Mouse (Mus musculus) E14TG2a.4 (cell line): ENCODE results near the gene Aoc1.

Experiments
- H3K27me3 ChIP-seq: 2 replicates; pipeline ENCODE4 v1.6.1; 2014; ENCODE audit warnings: low read length, control low read depth; ENCODE audit not compliant: insufficient read depth
- H3K36me3 ChIP-seq: 2 replicates; pipeline ENCODE4 v1.6.1; 2014; ENCODE audit warnings: low read length, control low read depth; ENCODE audit not compliant: insufficient read depth
- H3K4me1 ChIP-seq: replicated peaks from 2 replicates; pipeline ENCODE4 v1.6.1; 2014; ENCODE audit warnings: low read depth, low read length, control low read depth
- H3K4me3 ChIP-seq: replicated peaks from 2 replicates; pipeline ENCODE4 v1.5.1; 2014; ENCODE audit warnings: mild to moderate bottlenecking, low read length
- H3K9me3 ChIP-seq: 2 replicates; pipeline ENCODE4 v1.6.1; 2014; ENCODE audit warnings: low read length, control low read depth
- CTCF ChIP-seq: conservative IDR thresholded peaks from 2 replicates; pipeline ENCODE4 v1.5.1; 2014; ENCODE audit warnings: low read length
- NANOG ChIP-seq: IDR thresholded peaks from 2 replicates; pipeline ENCODE4 v1.6.1; 2014; ENCODE audit warnings: borderline replicate concordance, low read length, mixed read lengths
- POU5F1 ChIP-seq: IDR thresholded peaks from 2 replicates; pipeline ENCODE4 v1.6.1; 2014; ENCODE audit warnings: low read length, borderline replicate concordance

The Aoc1 gene

DNA sequence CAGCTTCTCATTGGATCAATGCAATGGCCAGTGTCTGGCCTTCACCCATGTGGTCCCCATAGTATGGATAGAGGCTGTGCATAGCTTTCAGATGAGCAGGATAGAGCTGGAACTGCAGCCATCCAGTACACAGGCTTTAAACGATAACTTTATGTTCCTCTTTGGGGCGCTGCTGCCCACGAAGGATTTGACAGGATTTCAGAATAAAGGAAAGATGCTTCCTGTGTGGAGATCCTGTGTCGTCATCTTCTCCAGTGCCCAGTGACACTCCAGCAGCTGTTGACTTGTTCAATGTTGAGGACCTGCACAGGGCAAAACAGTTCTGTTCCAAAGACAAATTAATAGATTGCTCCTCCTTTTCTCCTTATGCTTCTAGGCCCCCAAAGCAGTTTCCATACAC lies 84.1 kb downstream of the Aoc1 start:
- no peaks in the 10 kb centered on the region for H3K4me1 ChIP-seq
- no peak overlapping the region for H3K4me3 ChIP-seq
- no peaks in the 10 kb centered on the region for H3K36me3 ChIP-seq
- TF ChIP-seq NANOG = no peak
- 0 out of 2 replicates have a peak, but pooled peaks cover 2% of the 10 kb centered on the region for H3K27me3 ChIP-seq
- H3K9me3 ChIP-seq = no peaks in the 10 kb centered on the region

DNA sequence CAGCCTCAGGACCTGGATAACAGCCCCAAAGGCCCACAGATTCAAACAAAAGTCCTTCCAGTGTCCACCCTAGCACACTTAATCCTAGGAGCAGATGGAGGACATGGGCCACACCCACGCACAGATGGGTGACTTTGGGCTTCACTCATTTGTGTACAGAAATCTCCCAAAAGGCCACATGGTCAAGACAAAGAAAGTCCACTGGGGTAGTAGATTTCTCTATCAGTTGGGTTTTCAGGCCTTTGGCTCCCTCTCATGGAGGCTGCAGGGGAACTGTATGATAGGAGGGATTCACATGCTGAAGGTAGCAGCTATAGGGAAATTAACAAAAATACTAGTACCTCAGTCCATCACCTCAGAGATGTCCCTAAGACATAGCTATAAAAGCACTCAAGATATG lies 85.4 kb downstream of the Aoc1 start:
- no peaks in the 10 kb centered on the region for H3K36me3 ChIP-seq
- 0 out of 2 replicates have a peak, but pooled peaks cover under 1% of the 10 kb centered on the region for H3K27me3 ChIP-seq
- no peaks in the 10 kb centered on the region for H3K9me3 ChIP-seq
- no peaks in the 10 kb centered on the region for H3K4me1 ChIP-seq
- H3K4me3 ChIP-seq = no peak overlapping the region
- TF ChIP-seq POU5F1 = no peak
- no peak for TF ChIP-seq NANOG
- no peak for TF ChIP-seq CTCF
